Mouse (Mus musculus) ZHBTc4 (cell line): ENCODE results near the gene Plpp1.

ENCODE experiments used
- DNase-seq: peaks from one replicate; pipeline ENCODE4 v3.0.0-alpha.2; 2011; ENCODE audit warnings: low read depth, low spot score

Gene Plpp1

GRCm38 (mm10) chr13:112815996-112816395, 15.4 kb downstream of the Plpp1 start:
- DNase-seq: no peak

- DNase-seq: no peak
Observed at GRCm38 (mm10) chr13:112818125-112818524, 17.5 kb downstream of the Plpp1 start.

GRCm38 (mm10) chr13:112822413-112822812, 21.8 kb downstream of the Plpp1 start:
- DNase-seq: no peak

GRCm38 (mm10) chr13:112823236-112823910, 22.8 kb downstream of the Plpp1 start:
- DNase-seq: no peak

GRCm38 (mm10) chr13:112823911-112824648, 23.5 kb downstream of the Plpp1 start:
- no peak for DNase-seq

- DNase-seq: peak; percentile 9
Observed at GRCm38 (mm10) chr13:112825479-112825878, 24.9 kb downstream of the Plpp1 start.

- no peak for DNase-seq
Observed at GRCm38 (mm10) chr13:112829619-112830018, 29.0 kb downstream of the Plpp1 start.

- no peak for DNase-seq
Observed at GRCm38 (mm10) chr13:112832589-112832988, 32.0 kb downstream of the Plpp1 start.

GRCm38 (mm10) chr13:112833253-112833894, 32.8 kb downstream of the Plpp1 start:
- no peak for DNase-seq

- DNase-seq: no peak
Observed at GRCm38 (mm10) chr13:112833895-112834263, 33.3 kb downstream of the Plpp1 start.

- DNase-seq: peak; percentile 48
Observed at GRCm38 (mm10) chr13:112835113-112835512, 34.5 kb downstream of the Plpp1 start.

- no peak for DNase-seq
Observed at GRCm38 (mm10) chr13:112836951-112837350, 36.4 kb downstream of the Plpp1 start.

- no peak for DNase-seq
Observed at GRCm38 (mm10) chr13:112837621-112838155, 37.1 kb downstream of the Plpp1 start.

- DNase-seq: no peak
Observed at GRCm38 (mm10) chr13:112838562-112839232, 38.1 kb downstream of the Plpp1 start.

GRCm38 (mm10) chr13:112840241-112841087, 39.9 kb downstream of the Plpp1 start:
- no peak for DNase-seq

GRCm38 (mm10) chr13:112845931-112846330, 45.3 kb downstream of the Plpp1 start:
- DNase-seq: no peak

- DNase-seq: no peak
Observed at GRCm38 (mm10) chr13:112853710-112854316, 53.2 kb downstream of the Plpp1 start.

GRCm38 (mm10) chr13:112854402-112854801, 53.8 kb downstream of the Plpp1 start:
- DNase-seq: no peak

GRCm38 (mm10) chr13:112857921-112858320, 57.3 kb downstream of the Plpp1 start:
- DNase-seq: peak; percentile 35

GRCm38 (mm10) chr13:112859574-112860134, 59.1 kb downstream of the Plpp1 start:
- DNase-seq: no peak
